In the genomic region with DNA sequence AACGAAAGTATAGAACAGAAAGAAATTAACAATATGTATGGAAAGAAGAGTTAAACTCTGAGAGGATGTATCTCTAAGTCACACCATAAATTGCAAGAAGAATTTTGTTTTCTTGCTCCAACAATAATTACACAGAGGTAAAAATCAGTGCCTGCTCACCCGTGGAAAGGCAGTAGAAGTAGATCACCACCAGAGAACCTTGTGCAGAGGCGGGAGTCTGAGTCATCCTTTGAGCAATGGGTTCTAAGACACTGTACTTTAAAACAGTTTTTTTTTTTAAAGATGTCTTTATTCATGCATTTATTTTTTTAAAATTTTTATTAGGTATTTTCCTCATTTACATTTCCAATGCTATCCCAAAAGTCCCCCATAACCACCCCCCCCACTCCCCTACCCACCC, we compare ENCODE assay signal across 20 mouse cellular contexts.
"Had no signal": no experiment of that assay in that cellular context is flagged by ENCODE, and none has a peak within 500 bp of the region (broad histone marks: within the 10 kb centered on the region; RNA-seq: fewer than 3 reads in every experiment).

No protein-coding gene starts in this region.

- H3K9me3 ChIP-seq: heart, embryonic 13.5 days; heart, embryonic 15.5 days; hindbrain, embryonic 15.5 days; limb, embryonic 10.5 days; liver, embryonic 15.5 days had no signal

- H3K36me3 ChIP-seq: hindbrain, embryonic 13.5 days; hindbrain, embryonic 15.5 days; limb, embryonic 12.5 days; liver, embryonic 15.5 days had no signal

- H3K4me3 ChIP-seq: heart, adult 2 months; heart, embryonic 13.5 days; heart, embryonic 15.5 days; hindbrain, embryonic 13.5 days; hindbrain, embryonic 15.5 days; limb, embryonic 10.5 days; limb, embryonic 12.5 days; liver, embryonic 13.5 days; liver, embryonic 15.5 days had no signal

- DNase-seq: gastrocnemius, postnatal 14 days; gastrocnemius, postnatal 36 days; heart, adult 11 months; heart, adult 2 months; heart, postnatal 14 days; heart, postnatal 36 days; kidney, adult 11 months; kidney, postnatal 14 days; kidney, postnatal 36 days; layer of hippocampus, adult 9-11 months; liver; liver, embryonic 13.5 days had no signal

- H3K27me3 ChIP-seq: heart, embryonic 13.5 days; heart, embryonic 15.5 days; hindbrain, embryonic 13.5 days; hindbrain, embryonic 15.5 days; limb, embryonic 12.5 days; liver, embryonic 13.5 days; liver, embryonic 15.5 days had no signal

- H3K4me1 ChIP-seq: hindbrain, embryonic 13.5 days; hindbrain, embryonic 15.5 days; limb, embryonic 10.5 days; limb, embryonic 12.5 days; liver, embryonic 15.5 days had no signal

- H3K27ac ChIP-seq: heart, adult 2 months; heart, embryonic 13.5 days; heart, embryonic 15.5 days; hindbrain, embryonic 13.5 days; hindbrain, embryonic 15.5 days; hindbrain, postnatal 0 days; limb, embryonic 10.5 days; limb, embryonic 12.5 days; liver, embryonic 13.5 days; liver, embryonic 15.5 days had no signal
